Mouse (Mus musculus): ENCODE results near the gene Nsmf. TPM values are rescaled to one million over a fixed set of nuclear protein-coding genes. Genes with fewer than 3 reads are reported as not detected.

The Nsmf gene
- 62.7 and 64.7 TPM in 2 replicates for polyA plus RNA-seq (2016; fragmentation: Nextera tagmentation; extraction: Ambion mirVana)

- peak; percentile 81 for DNase-seq (ENCODE audit: extremely low spot score, low spot score)
- no peaks in the 10 kb centered on the region for H3K9me3 ChIP-seq
- 5% methylated on average over 47 of the region's 47 CpGs for WGBS
- H3K27ac ChIP-seq = peak within 1 kb of the TSS; percentile 91
- H3K36me3 ChIP-seq (replicated peaks) = peaks cover 32% of the 10 kb centered on the region
- H3K4me1 ChIP-seq = peaks cover 26% of the 10 kb centered on the region
- no peaks in the 10 kb centered on the region for H3K27me3 ChIP-seq (ENCODE audit: poor library complexity, severe bottlenecking)
- peak within 1 kb of the TSS; percentile 90 for H3K4me3 ChIP-seq
Observed at GRCm38 (mm10) chr2:25054221-25055067, at the start of gene Nsmf. Gene Nsmf (plus strand): TSS chr2:25054355.

GRCm38 (mm10) chr2:25006767-25007166 lies 47.4 kb upstream of the Nsmf start:
- no peak overlapping the region for H3K4me3 ChIP-seq
- 0 out of 2 replicates have a peak, but pooled peaks cover 6% of the 10 kb centered on the region for H3K4me1 ChIP-seq
- WGBS = 88% methylated on average over 1 of the region's 1 CpGs
- no peaks in the 10 kb centered on the region for H3K36me3 ChIP-seq (replicated peaks)
- H3K27ac ChIP-seq = no peak overlapping the region
- no peaks in the 10 kb centered on the region for H3K27me3 ChIP-seq (ENCODE audit: poor library complexity, severe bottlenecking)
- H3K9me3 ChIP-seq = no peaks in the 10 kb centered on the region
- DNase-seq (ENCODE audit: extremely low spot score, low spot score) = no peak

GRCm38 (mm10) chr2:25008250-25008649 lies 45.9 kb upstream of the Nsmf start:
- 0 out of 2 replicates have a peak, but pooled peaks cover 6% of the 10 kb centered on the region for H3K4me1 ChIP-seq
- no peak overlapping the region for H3K4me3 ChIP-seq
- no peaks in the 10 kb centered on the region for H3K27me3 ChIP-seq (ENCODE audit: poor library complexity, severe bottlenecking)
- no peak overlapping the region for H3K27ac ChIP-seq
- H3K36me3 ChIP-seq (replicated peaks) = no peaks in the 10 kb centered on the region
- no peak for DNase-seq (ENCODE audit: extremely low spot score, low spot score)
- no peaks in the 10 kb centered on the region for H3K9me3 ChIP-seq

GRCm38 (mm10) chr2:25022678-25023077 lies 31.5 kb upstream of the Nsmf start:
- 92% methylated on average over 1 of the region's 1 CpGs for WGBS
- Histone ChIP-seq H3K4me3 (no peak overlapping the region), H3K9me3 (no peaks in the 10 kb centered on the region), H3K27me3 (ENCODE audit: poor library complexity, severe bottlenecking) (no peaks in the 10 kb centered on the region), H3K36me3 (replicated peaks) (no peaks in the 10 kb centered on the region), H3K4me1 (0 out of 2 replicates have a peak, but pooled peaks cover 2% of the 10 kb centered on the region), H3K27ac (no peak overlapping the region)
- no peak for DNase-seq (ENCODE audit: extremely low spot score, low spot score)

GRCm38 (mm10) chr2:25025109-25025508 lies 29.0 kb upstream of the Nsmf start:
- H3K27ac ChIP-seq = no peak overlapping the region
- no peaks in the 10 kb centered on the region for H3K4me1 ChIP-seq
- no peak for DNase-seq (ENCODE audit: extremely low spot score, low spot score)
- no peaks in the 10 kb centered on the region for H3K27me3 ChIP-seq (ENCODE audit: poor library complexity, severe bottlenecking)
- H3K9me3 ChIP-seq = no peaks in the 10 kb centered on the region
- H3K4me3 ChIP-seq = no peak overlapping the region
- 82% methylated on average over 1 of the region's 1 CpGs for WGBS
- H3K36me3 ChIP-seq (replicated peaks) = no peaks in the 10 kb centered on the region

- DNase-seq (ENCODE audit: extremely low spot score, low spot score) = no peak
- Histone ChIP-seq H3K4me3 (no peak overlapping the region), H3K27ac (no peak overlapping the region), H3K4me1 (no peaks in the 10 kb centered on the region), H3K36me3 (replicated peaks) (no peaks in the 10 kb centered on the region), H3K27me3 (ENCODE audit: poor library complexity, severe bottlenecking) (no peaks in the 10 kb centered on the region), H3K9me3 (no peaks in the 10 kb centered on the region)
- WGBS = 97% methylated on average over 4 of the region's 4 CpGs
Observed at GRCm38 (mm10) chr2:25034994-25035393, 19.2 kb upstream of the Nsmf start.

- no peaks in the 10 kb centered on the region for H3K27me3 ChIP-seq (ENCODE audit: poor library complexity, severe bottlenecking)
- H3K4me3 ChIP-seq = no peak overlapping the region
- WGBS = 91% methylated on average over 5 of the region's 5 CpGs
- H3K9me3 ChIP-seq = no peaks in the 10 kb centered on the region
- no peaks in the 10 kb centered on the region for H3K36me3 ChIP-seq (replicated peaks)
- DNase-seq (ENCODE audit: extremely low spot score, low spot score) = no peak
- H3K27ac ChIP-seq = no peak overlapping the region
- no peaks in the 10 kb centered on the region for H3K4me1 ChIP-seq
Observed at GRCm38 (mm10) chr2:25040089-25040488, 14.1 kb upstream of the Nsmf start.

GRCm38 (mm10) chr2:25050921-25051320 lies 3.2 kb upstream of the Nsmf start:
- peaks cover 23% of the 10 kb centered on the region for H3K4me1 ChIP-seq
- H3K4me3 ChIP-seq = no peak overlapping the region
- peaks cover 5% of the 10 kb centered on the region for H3K36me3 ChIP-seq (replicated peaks)
- 89% methylated on average over 7 of the region's 7 CpGs for WGBS
- H3K27me3 ChIP-seq (ENCODE audit: poor library complexity, severe bottlenecking) = no peaks in the 10 kb centered on the region
- H3K27ac ChIP-seq = 0 out of 2 replicates have a peak overlapping the region, but pooled peaks have one; percentile 4
- DNase-seq (ENCODE audit: extremely low spot score, low spot score) = no peak
- H3K9me3 ChIP-seq = no peaks in the 10 kb centered on the region

- no peak for DNase-seq (ENCODE audit: extremely low spot score, low spot score)
- no peaks in the 10 kb centered on the region for H3K9me3 ChIP-seq
- H3K27ac ChIP-seq = 0 out of 2 replicates have a peak overlapping the region, but pooled peaks have one; percentile 4
- H3K36me3 ChIP-seq (replicated peaks) = peaks cover 8% of the 10 kb centered on the region
- 91% methylated on average over 8 of the region's 8 CpGs for WGBS
- H3K4me1 ChIP-seq = peaks cover 23% of the 10 kb centered on the region
- H3K27me3 ChIP-seq (ENCODE audit: poor library complexity, severe bottlenecking) = no peaks in the 10 kb centered on the region
- no peak overlapping the region for H3K4me3 ChIP-seq
Observed at GRCm38 (mm10) chr2:25051450-25051849, 2.7 kb upstream of the Nsmf start.

GRCm38 (mm10) chr2:25053101-25053500 lies 1.1 kb upstream of the Nsmf start:
- Histone ChIP-seq H3K36me3 (replicated peaks) (peaks cover 20% of the 10 kb centered on the region), H3K27ac (no peak overlapping the region), H3K4me3 (no peak overlapping the region), H3K9me3 (no peaks in the 10 kb centered on the region), H3K27me3 (ENCODE audit: poor library complexity, severe bottlenecking) (no peaks in the 10 kb centered on the region), H3K4me1 (peaks cover 26% of the 10 kb centered on the region)
- 93% methylated on average over 6 of the region's 6 CpGs for WGBS
- no peak for DNase-seq (ENCODE audit: extremely low spot score, low spot score)

- H3K27me3 ChIP-seq (ENCODE audit: poor library complexity, severe bottlenecking) = no peaks in the 10 kb centered on the region
- H3K4me1 ChIP-seq = peaks cover 26% of the 10 kb centered on the region
- H3K27ac ChIP-seq = peak overlapping the region; percentile 91
- H3K4me3 ChIP-seq = peak overlapping the region; percentile 90
- H3K36me3 ChIP-seq (replicated peaks) = peaks cover 38% of the 10 kb centered on the region
- H3K9me3 ChIP-seq = no peaks in the 10 kb centered on the region
- no peak for DNase-seq (ENCODE audit: extremely low spot score, low spot score)
- WGBS = 80% methylated on average over 2 of the region's 2 CpGs
Observed at GRCm38 (mm10) chr2:25055068-25055405, 882 bp downstream of the Nsmf start.

GRCm38 (mm10) chr2:25055409-25056155 lies 1.4 kb downstream of the Nsmf start:
- no peak for DNase-seq (ENCODE audit: extremely low spot score, low spot score)
- Histone ChIP-seq H3K27me3 (ENCODE audit: poor library complexity, severe bottlenecking) (no peaks in the 10 kb centered on the region), H3K36me3 (replicated peaks) (peaks cover 43% of the 10 kb centered on the region), H3K27ac (peak overlapping the region; percentile 91; the same call in 1 of the 2 replicates), H3K4me3 (peak overlapping the region; percentile 90), H3K9me3 (no peaks in the 10 kb centered on the region), H3K4me1 (peaks cover 26% of the 10 kb centered on the region)
- 93% methylated on average over 21 of the region's 21 CpGs for WGBS

GRCm38 (mm10) chr2:25058926-25059325 lies 4.8 kb downstream of the Nsmf start:
- Histone ChIP-seq H3K36me3 (replicated peaks) (peaks cover 68% of the 10 kb centered on the region), H3K9me3 (no peaks in the 10 kb centered on the region), H3K4me1 (peaks cover 22% of the 10 kb centered on the region), H3K27ac (no peak overlapping the region), H3K27me3 (ENCODE audit: poor library complexity, severe bottlenecking) (no peaks in the 10 kb centered on the region), H3K4me3 (no peak overlapping the region)
- no peak for DNase-seq (ENCODE audit: extremely low spot score, low spot score)
- 87% methylated on average over 7 of the region's 7 CpGs for WGBS

Measured in forebrain, embryonic 10.5 days (tissue).